Comparison of ENCODE assay signal across 12 mouse cellular contexts in the genomic region with DNA sequence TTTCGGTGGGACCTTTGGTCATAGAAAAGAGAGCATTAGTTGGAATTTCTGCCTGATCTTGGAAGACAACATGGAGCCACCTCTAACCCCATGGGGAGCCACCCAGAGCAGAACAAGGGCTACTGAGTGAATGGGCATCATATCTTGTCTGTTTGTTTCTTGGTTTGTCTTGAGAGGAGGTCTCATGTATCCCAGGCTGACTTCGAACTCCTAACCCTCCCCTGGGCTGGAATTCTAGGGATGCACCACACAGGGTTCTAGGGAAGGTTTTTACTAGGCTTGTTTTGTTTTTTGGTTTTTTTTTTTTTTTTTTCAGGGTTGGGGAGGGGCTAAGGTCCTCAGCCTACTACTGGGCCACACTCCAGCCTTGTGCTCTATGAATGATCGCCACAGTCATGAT.
"Had no signal": no experiment of that assay in that cellular context is flagged by ENCODE, and none has a peak within 500 bp of the region (broad histone marks: within the 10 kb centered on the region; RNA-seq: fewer than 3 reads in every experiment).

No protein-coding gene starts in this region.

- H3K4me3 ChIP-seq: kidney, embryonic 15.5 days; limb, embryonic 12.5 days; limb, embryonic 15.5 days; midbrain, embryonic 12.5 days; midbrain, embryonic 15.5 days; neural tube, embryonic 12.5 days; neural tube, embryonic 15.5 days; stomach, embryonic 15.5 days had no signal

- H3K9ac ChIP-seq: kidney, embryonic 15.5 days; limb, embryonic 12.5 days; limb, embryonic 15.5 days; midbrain, embryonic 12.5 days; midbrain, embryonic 15.5 days; neural tube, embryonic 12.5 days; neural tube, embryonic 15.5 days; stomach, embryonic 15.5 days had no signal

- H3K9me3 ChIP-seq: kidney, embryonic 15.5 days; limb, embryonic 12.5 days; limb, embryonic 15.5 days; midbrain, embryonic 12.5 days; midbrain, embryonic 15.5 days; neural tube, embryonic 12.5 days; neural tube, embryonic 15.5 days; stomach, embryonic 15.5 days had no signal

- H3K4me1 ChIP-seq: limb, embryonic 12.5 days; midbrain, embryonic 12.5 days; midbrain, embryonic 15.5 days; neural tube, embryonic 12.5 days; neural tube, embryonic 15.5 days had no signal

- H3K36me3 ChIP-seq: kidney, embryonic 15.5 days; limb, embryonic 12.5 days; limb, embryonic 15.5 days; midbrain, embryonic 12.5 days; midbrain, embryonic 15.5 days; neural tube, embryonic 12.5 days; neural tube, embryonic 15.5 days; stomach, embryonic 15.5 days had no signal

- H3K4me2 ChIP-seq: kidney, embryonic 15.5 days; limb, embryonic 12.5 days; limb, embryonic 15.5 days; midbrain, embryonic 12.5 days; midbrain, embryonic 15.5 days; neural tube, embryonic 12.5 days; neural tube, embryonic 15.5 days; stomach, embryonic 15.5 days had no signal

- ATAC-seq: midbrain, embryonic 15.5 days had no signal

- H3K27ac ChIP-seq: kidney, embryonic 15.5 days; limb, embryonic 12.5 days; limb, embryonic 15.5 days; macrophage; midbrain, embryonic 12.5 days; midbrain, embryonic 15.5 days; neural tube, embryonic 12.5 days; neural tube, embryonic 15.5 days; stomach, embryonic 15.5 days had no signal

- DNase-seq: kidney, adult 11 months; lung, adult 2 months; right cerebral cortex, postnatal 25 days had no signal

- H3K27me3 ChIP-seq: kidney, embryonic 15.5 days; limb, embryonic 12.5 days; limb, embryonic 15.5 days; midbrain, embryonic 15.5 days; neural tube, embryonic 12.5 days; neural tube, embryonic 15.5 days; stomach, embryonic 15.5 days had no signal
